Mouse (Mus musculus): Measurements from ENCODE around the gene Mea1. TPM values are rescaled to one million over a fixed set of nuclear protein-coding genes. Genes with fewer than 3 reads are reported as not detected.

Gene Mea1
- polyA plus RNA-seq, 1 experiment from 2014 or later: 183 TPM

DNA sequence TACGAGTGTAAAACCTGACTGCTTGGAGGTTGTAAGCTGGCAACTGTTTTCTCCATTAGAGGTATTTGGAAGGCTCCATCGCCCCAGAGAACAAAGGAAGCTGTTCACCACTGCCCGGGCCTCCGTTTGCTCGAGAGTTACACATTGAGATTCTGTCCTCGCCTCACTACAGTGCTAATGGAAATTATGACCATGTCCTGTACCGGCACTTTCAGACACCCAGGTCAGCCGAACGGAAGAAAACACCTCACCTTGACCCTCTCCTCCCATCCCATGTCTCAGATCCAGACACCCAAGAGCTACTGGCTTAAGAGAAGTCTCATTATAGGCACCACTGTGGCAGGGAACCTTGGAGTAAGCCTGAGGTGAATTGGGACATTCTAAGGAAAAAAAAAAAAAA is 35.3 kb downstream of the Mea1 start:
- Histone ChIP-seq H3K9me3 (replicated peaks) (no peaks in the 10 kb centered on the region), H3K4me1 (peaks cover 17% of the 10 kb centered on the region), H3K9ac (no peak overlapping the region), H3K36me3 (peaks cover 38% of the 10 kb centered on the region), H3K27ac (no peak overlapping the region), H3K27me3 (no peaks in the 10 kb centered on the region), H3K4me2 (replicated peaks) (no peak overlapping the region), H3K4me3 (no peak overlapping the region)
- no peak for ATAC-seq (ENCODE audit: low FRiP score)
- WGBS: 90% methylated on average over 9 of the region's 9 CpGs

DNA sequence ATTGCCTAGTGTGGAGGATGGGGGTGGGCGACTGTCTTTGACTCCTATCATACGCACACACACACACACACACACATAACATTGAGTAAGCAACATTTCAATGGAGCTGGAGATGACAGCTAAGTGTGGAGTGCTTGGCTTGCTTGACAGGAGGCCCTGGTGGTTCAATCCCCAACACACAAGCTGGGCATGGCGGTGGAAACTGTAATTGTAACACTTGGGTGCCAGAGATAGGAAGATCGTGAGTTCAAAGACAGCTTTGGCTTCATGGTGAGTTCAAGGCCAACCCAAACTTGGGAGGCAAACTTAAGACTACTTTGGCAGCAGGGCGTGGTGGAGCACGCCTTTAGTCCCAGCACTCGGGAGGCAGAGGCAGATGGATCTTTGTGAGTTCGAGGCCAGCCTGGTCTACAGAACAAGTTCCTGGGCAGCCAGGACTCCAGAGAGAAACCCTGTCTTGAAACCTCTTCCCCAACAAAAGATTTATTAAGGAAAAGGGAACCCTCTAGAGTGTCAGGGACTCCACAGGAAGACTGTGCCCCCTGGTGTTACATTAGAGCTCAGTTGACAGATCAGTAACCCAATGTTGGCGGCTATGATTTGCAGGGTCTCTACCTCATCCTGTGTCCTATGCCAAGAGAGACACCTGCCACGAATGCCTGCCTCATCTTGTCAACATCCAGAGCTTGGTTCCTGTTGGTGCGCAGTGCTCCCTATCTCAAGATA is 36.3 kb downstream of the Mea1 start:
- H3K4me1 ChIP-seq: peaks cover 17% of the 10 kb centered on the region
- peaks cover 38% of the 10 kb centered on the region for H3K36me3 ChIP-seq
- WGBS: 94% methylated on average over 11 of the region's 11 CpGs
- H3K9me3 ChIP-seq (replicated peaks): no peaks in the 10 kb centered on the region
- H3K27ac ChIP-seq: no peak overlapping the region
- H3K27me3 ChIP-seq: no peaks in the 10 kb centered on the region
- H3K4me3 ChIP-seq: no peak overlapping the region
- no peak for ATAC-seq (ENCODE audit: low FRiP score)
- H3K9ac ChIP-seq: no peak overlapping the region
- no peak overlapping the region for H3K4me2 ChIP-seq (replicated peaks)

DNA sequence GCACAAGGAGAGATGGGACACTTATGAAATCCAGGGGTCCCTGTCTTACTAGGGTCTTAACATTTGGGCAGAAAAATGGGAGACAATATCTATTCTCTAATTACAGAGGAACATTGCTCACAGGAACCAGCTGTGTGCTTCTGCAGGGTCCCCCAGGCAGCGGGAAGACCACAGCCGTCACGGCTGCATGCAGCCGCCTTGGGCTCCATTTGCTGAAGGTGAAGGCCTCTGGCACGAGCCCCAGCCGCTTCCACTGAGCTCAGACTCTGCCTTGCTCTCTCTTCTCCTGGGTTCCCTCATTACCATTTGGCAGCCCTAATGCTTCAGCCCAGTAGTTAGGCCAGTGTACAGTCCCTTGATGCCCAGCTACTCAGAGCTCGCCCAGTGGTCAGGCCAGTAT is 42.5 kb downstream of the Mea1 start:
- no peak for ATAC-seq (ENCODE audit: low FRiP score)
- H3K4me3 ChIP-seq: no peak overlapping the region
- H3K36me3 ChIP-seq: peaks cover 49% of the 10 kb centered on the region
- H3K4me2 ChIP-seq (replicated peaks): no peak overlapping the region
- 88% methylated on average over 7 of the region's 7 CpGs for WGBS
- no peaks in the 10 kb centered on the region for H3K9me3 ChIP-seq (replicated peaks)
- no peak overlapping the region for H3K27ac ChIP-seq
- no peak overlapping the region for H3K9ac ChIP-seq
- no peaks in the 10 kb centered on the region for H3K4me1 ChIP-seq
- H3K27me3 ChIP-seq: no peaks in the 10 kb centered on the region

DNA sequence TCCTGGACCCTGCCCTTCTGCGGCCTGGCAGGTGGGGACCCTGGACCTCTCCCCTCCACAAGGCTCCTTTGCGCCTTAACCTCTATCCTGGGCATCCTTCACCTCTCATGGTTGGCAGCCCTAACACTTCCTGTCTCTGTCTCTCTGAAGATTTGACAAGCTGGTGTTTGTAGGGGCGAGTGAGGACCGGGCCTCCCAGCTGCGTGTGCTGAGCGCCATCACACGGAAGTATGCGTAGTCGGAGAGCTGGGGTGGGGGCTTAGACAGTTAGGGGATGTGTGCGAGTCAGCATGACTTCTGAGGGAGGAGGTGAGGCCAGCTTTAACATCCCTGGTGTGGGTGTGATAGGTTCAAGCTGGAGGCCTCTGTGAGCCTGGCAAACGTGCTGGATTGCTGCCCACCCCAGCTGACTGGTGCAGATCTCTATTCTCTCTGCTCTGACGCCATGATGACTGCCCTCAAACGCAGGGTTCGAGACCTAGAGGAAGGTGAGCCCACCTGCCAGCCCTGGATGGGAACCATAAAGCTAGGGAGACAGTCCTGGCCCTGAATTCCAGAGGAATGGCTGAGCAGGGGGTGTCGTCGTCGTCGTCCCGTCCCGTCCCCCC is 46.0 kb downstream of the Mea1 start:
- ATAC-seq (ENCODE audit: low FRiP score): no peak
- Histone ChIP-seq H3K4me1 (0 out of 2 replicates have a peak, but pooled peaks cover 3% of the 10 kb centered on the region), H3K27me3 (peaks cover 18% of the 10 kb centered on the region), H3K9ac (no peak overlapping the region), H3K27ac (no peak overlapping the region), H3K4me3 (no peak overlapping the region), H3K4me2 (replicated peaks) (no peak overlapping the region), H3K9me3 (replicated peaks) (no peaks in the 10 kb centered on the region), H3K36me3 (peaks cover 40% of the 10 kb centered on the region)
- WGBS: 90% methylated on average over 14 of the region's 20 CpGs

DNA sequence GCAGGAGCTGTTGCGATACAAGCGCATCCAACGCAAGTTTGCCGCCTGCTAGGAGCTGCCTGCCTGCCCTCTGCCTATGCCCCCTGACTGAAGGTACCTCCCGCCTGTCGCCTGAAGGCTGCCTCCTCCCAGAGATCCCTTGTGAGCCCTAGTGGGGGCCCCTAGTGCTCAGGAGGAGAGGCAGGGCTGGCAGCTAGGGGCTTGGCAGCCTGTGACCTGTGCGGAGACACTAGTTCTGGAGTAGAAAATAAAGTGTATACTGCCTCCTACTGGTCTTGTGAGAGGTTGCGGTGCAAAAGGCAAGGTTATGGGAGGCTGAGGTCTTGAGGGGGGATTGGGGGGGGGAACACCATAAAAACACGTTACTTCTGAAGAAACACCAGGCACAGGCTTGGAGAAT is 46.7 kb downstream of the Mea1 start:
- no peak overlapping the region for H3K4me2 ChIP-seq (replicated peaks)
- WGBS: 47% methylated on average over 9 of the region's 9 CpGs
- no peaks in the 10 kb centered on the region for H3K9me3 ChIP-seq (replicated peaks)
- H3K27me3 ChIP-seq: peaks cover 21% of the 10 kb centered on the region
- H3K9ac ChIP-seq: no peak overlapping the region
- peaks cover 40% of the 10 kb centered on the region for H3K36me3 ChIP-seq
- H3K27ac ChIP-seq: no peak overlapping the region
- H3K4me1 ChIP-seq: 0 out of 2 replicates have a peak, but pooled peaks cover 3% of the 10 kb centered on the region
- ATAC-seq (ENCODE audit: low FRiP score): no peak
- H3K4me3 ChIP-seq: no peak overlapping the region

DNA sequence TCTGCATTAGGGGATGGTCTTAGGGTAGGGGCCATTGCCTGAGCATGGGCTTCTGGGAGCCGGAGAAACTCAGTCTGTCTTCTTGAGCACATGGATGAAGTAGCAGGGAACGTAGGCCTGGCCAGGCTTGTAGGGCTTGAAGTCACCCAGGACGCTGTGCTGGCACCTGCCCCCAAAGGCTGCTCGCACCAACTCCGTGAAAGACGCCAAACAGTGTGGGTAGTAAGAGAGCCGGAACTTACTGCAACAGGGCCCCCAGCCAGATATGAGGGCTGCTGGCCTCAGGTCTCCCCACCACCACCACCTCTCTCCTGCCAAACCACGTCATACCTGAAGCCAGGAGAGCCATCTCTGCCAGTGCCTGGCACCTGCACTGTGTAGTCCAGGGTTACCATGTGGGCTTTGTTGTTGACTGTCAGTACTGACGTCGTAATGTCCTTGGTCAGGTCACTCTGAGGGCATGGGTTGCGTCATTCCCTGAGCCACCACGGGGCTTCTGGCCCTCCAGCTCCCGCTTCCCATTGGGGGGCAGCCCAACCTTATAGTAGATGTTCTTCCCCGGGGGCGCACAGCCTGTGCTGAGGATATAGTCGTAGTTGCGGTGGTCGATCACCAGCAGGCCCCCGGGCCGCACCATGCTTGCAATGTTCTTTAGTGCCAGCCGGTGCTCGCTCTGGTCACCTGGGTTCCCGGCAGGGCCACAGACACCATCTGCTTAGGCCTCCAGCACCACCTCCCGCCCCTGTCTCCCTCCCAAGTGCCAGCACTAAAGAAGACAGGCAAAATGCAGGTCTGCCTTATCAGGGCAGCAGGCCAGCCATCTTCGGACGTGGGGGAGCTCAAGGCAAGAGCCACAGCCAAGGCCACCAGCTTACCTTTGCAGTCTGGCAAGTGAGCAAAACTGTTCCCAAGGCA is 47.4 kb downstream of the Mea1 start:
- no peak overlapping the region for H3K4me2 ChIP-seq (replicated peaks)
- peaks cover 40% of the 10 kb centered on the region for H3K36me3 ChIP-seq
- ATAC-seq (ENCODE audit: low FRiP score): no peak
- 92% methylated on average over 26 of the region's 26 CpGs for WGBS
- H3K27me3 ChIP-seq: peaks cover 21% of the 10 kb centered on the region
- H3K4me1 ChIP-seq: 0 out of 2 replicates have a peak, but pooled peaks cover 3% of the 10 kb centered on the region
- H3K27ac ChIP-seq: no peak overlapping the region
- H3K4me3 ChIP-seq: no peak overlapping the region
- no peaks in the 10 kb centered on the region for H3K9me3 ChIP-seq (replicated peaks)
- no peak overlapping the region for H3K9ac ChIP-seq

DNA sequence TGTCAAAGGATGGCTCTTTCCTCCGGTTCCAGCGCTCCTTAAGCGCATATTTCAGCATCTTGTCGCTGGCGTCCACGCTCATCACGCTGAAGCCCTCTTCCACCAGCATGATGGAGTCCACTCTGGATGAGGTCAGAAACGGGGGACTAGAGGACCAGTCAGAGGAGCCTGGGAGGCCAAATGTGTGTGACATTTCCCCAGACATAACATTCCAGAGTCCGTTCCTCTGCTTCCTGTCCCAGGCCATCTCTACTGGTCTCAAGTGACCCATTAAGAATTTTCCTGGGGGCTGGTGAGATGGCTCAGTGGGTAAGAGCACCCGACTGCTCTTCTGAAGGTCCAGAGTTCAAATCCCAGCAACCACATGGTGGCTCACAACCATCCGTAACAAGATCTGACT is 48.7 kb downstream of the Mea1 start:
- no peak overlapping the region for H3K4me2 ChIP-seq (replicated peaks)
- no peak overlapping the region for H3K9ac ChIP-seq
- no peak overlapping the region for H3K27ac ChIP-seq
- H3K27me3 ChIP-seq: peaks cover 21% of the 10 kb centered on the region
- H3K4me3 ChIP-seq: no peak overlapping the region
- H3K4me1 ChIP-seq: 0 out of 2 replicates have a peak, but pooled peaks cover 3% of the 10 kb centered on the region
- H3K36me3 ChIP-seq: peaks cover 30% of the 10 kb centered on the region
- 93% methylated on average over 11 of the region's 11 CpGs for WGBS
- no peak for ATAC-seq (ENCODE audit: low FRiP score)
- H3K9me3 ChIP-seq (replicated peaks): no peaks in the 10 kb centered on the region

DNA sequence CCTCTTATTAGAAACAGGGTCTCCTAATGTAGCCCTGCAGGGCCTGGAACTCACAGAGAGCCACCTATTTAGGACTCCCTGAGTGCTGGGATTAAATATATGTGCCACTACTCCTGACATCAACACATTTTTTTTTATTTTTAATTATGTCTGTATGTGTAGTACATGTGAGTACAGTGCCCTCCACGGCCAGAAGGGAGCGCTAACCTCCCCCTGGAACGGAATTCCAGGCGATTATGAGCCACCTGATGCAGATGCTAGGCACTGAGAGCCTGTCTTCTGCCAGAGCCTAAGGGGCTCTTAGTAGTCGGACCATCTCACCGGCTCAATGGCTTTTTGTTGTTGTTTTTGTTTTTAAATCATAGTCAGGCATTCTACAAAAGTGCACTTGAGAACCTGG is 49.4 kb downstream of the Mea1 start:
- 0 out of 2 replicates have a peak, but pooled peaks cover 3% of the 10 kb centered on the region for H3K4me1 ChIP-seq
- 41% methylated on average over 6 of the region's 6 CpGs for WGBS
- H3K9ac ChIP-seq: no peak overlapping the region
- H3K4me2 ChIP-seq (replicated peaks): no peak overlapping the region
- no peak overlapping the region for H3K4me3 ChIP-seq
- H3K27me3 ChIP-seq: peaks cover 21% of the 10 kb centered on the region
- no peak for ATAC-seq (ENCODE audit: low FRiP score)
- H3K36me3 ChIP-seq: peaks cover 25% of the 10 kb centered on the region
- H3K9me3 ChIP-seq (replicated peaks): no peaks in the 10 kb centered on the region
- H3K27ac ChIP-seq: no peak overlapping the region

DNA sequence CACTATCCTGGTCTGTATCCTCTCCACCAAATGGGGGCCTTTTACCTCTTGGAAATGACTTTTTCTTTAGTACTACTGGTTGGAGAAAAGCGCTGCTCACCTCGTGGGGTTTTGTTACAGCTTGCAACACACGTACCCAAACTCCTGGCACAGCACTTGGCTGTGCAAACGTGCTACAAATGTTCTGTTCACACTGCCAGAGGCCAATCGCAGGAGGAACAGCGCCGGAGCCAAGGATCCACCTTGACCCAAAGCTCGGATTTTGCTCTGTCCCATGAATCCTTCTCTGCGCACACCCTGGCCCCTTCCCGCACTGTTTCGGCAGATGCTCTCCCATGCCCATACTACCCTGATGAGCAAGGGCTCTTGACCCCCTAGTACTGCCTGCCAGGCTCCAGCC is 49.9 kb downstream of the Mea1 start:
- 0 out of 2 replicates have a peak overlapping the region, but pooled peaks have one; percentile 9 for H3K4me2 ChIP-seq (replicated peaks)
- 0 out of 2 replicates have a peak, but pooled peaks cover 3% of the 10 kb centered on the region for H3K4me1 ChIP-seq
- H3K36me3 ChIP-seq: peaks cover 20% of the 10 kb centered on the region
- no peak overlapping the region for H3K27ac ChIP-seq
- H3K4me3 ChIP-seq: no peak overlapping the region
- H3K27me3 ChIP-seq: peaks cover 21% of the 10 kb centered on the region
- H3K9me3 ChIP-seq (replicated peaks): no peaks in the 10 kb centered on the region
- peak overlapping the region; percentile 41; the same call in 1 of the 2 replicates for H3K9ac ChIP-seq
- 48% methylated on average over 11 of the region's 11 CpGs for WGBS
- ATAC-seq (ENCODE audit: low FRiP score): no peak

DNA sequence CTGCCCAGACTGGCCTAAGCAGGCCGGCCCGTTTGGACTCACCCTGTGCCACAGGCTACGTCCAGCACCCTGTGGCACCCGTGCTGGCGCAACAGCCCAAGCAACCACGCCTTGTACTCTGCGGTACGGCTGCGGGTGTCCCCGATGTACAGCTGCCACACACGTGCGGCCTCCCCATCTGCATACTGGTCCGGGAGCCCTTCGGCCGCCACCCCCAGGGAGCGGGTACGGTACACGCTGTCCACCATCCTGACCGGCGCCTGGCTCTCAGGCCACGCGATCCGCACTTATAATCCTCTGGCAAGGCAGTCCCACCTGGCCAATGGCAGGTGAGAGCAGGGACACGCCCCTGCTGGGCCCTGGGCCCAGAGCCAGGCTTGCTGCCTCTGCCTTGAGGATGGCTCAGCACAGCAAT is 50.3 kb downstream of the Mea1 start, which contains the start of gene Gnmt:
Gene Gnmt (minus strand): TSS at position 265 of the 415 bp plus-strand sequence.
- Histone ChIP-seq H3K36me3 (peaks cover 16% of the 10 kb centered on the region), H3K4me1 (0 out of 2 replicates have a peak, but pooled peaks cover 3% of the 10 kb centered on the region), H3K9ac (peak within 1 kb of the TSS; percentile 41), H3K4me3 (no peak within 1 kb of the TSS), H3K4me2 (replicated peaks) (0 out of 2 replicates have a peak within 1 kb of the TSS, but pooled peaks have one; percentile 9), H3K9me3 (replicated peaks) (no peaks in the 10 kb centered on the region), H3K27ac (no peak within 1 kb of the TSS), H3K27me3 (peaks cover 21% of the 10 kb centered on the region)
- ATAC-seq (ENCODE audit: low FRiP score): no peak
- 22% methylated on average over 24 of the region's 24 CpGs for WGBS
